Mouse (Mus musculus) G1E (cell line): ENCODE data around the gene Anxa5.

ENCODE experiments used
- CTCF ChIP-seq: IDR thresholded peaks from 2 replicates; pipeline ENCODE4 v1.5.1; 2012; ENCODE audit warnings: low read depth, low read length, inconsistent platforms, mixed read lengths
- GATA1 ChIP-seq: IDR thresholded peaks from 2 replicates; pipeline ENCODE4 v1.6.1; 2012; ENCODE audit warnings: borderline replicate concordance, low read length, inconsistent platforms, mixed read lengths
- GATA2 ChIP-seq: IDR thresholded peaks from 2 replicates; pipeline ENCODE4 v1.6.1; 2012; ENCODE audit warnings: low read depth, low read length, inconsistent platforms, borderline replicate concordance
- POLR2AphosphoS5 ChIP-seq: IDR thresholded peaks from 2 replicates; pipeline ENCODE4 v1.6.1; 2012; ENCODE audit warnings: low read depth, low read length, inconsistent platforms; ENCODE audit not compliant: insufficient replicate concordance
- TAL1 ChIP-seq: conservative IDR thresholded peaks from 2 replicates; pipeline ENCODE4 v1.6.1; 2012; ENCODE audit warnings: low read depth, low read length, inconsistent platforms, mixed read lengths

- TF ChIP-seq CTCF (no peak), TAL1 (no peak), POLR2AphosphoS5 (no peak), GATA1 (no peak), GATA2 (no peak)
Measured at GRCm38 (mm10) chr3:36488899-36489589, 13.3 kb upstream of the Anxa5 start.
